Mouse (Mus musculus) heart, postnatal 0 days (tissue): ENCODE measurements at regions not wholly inside any gene's neighbourhood (a gene's known extent, or its start where the extent isn't known, plus 50 kb on each side); places are given as distances from the start of the nearest gene placed in this dataset.

ENCODE experiments used
- CTCF ChIP-seq: IDR thresholded peaks from 2 replicates; pipeline ENCODE4 v1.5.1; 2016; ENCODE audit warnings: antibody characterized with exemption, control low read depth, low read depth
- EP300 ChIP-seq: IDR thresholded peaks from 2 replicates; pipeline ENCODE4 v1.6.1; 2016; ENCODE audit warnings: antibody characterized with exemption, low read depth

GRCm38 (mm10) chr15:63692491-63693295 is 152.3 kb downstream of the Gsdmc2 start:
- TF ChIP-seq CTCF, result no peak
- TF ChIP-seq EP300, result no peak
